Mouse (Mus musculus) kidney, adult 2 months (tissue): ENCODE measurements around the gene Ajuba.

Source experiments
- CTCF ChIP-seq: fragments of 200-500 bp; conservative IDR thresholded peaks from 2 replicates; pipeline ENCODE4 v1.5.1; 2011; ENCODE audit warnings: low read depth, mild to moderate bottlenecking, control low read depth, low read length, moderate library complexity, mixed read lengths; ENCODE audit not compliant: insufficient read depth, insufficient read length
- POLR2A ChIP-seq: fragments of 200-500 bp; IDR thresholded peaks from one replicate; pipeline ENCODE4 v1.6.1; 2011; ENCODE audit warnings: low read depth, low read length, control low read depth

GRCm38 (mm10) chr14:54523600-54523999 is 53.8 kb downstream of the Ajuba start:
- TF ChIP-seq CTCF (peak; percentile 31), POLR2A (no peak)
